Mouse (Mus musculus) myocyte (in vitro differentiated cells): ENCODE data around the gene Sdhb. TPM values are rescaled to one million over a fixed set of nuclear protein-coding genes. Genes with fewer than 3 reads are reported as not detected.
A peak's percentile ranks its signal among the peaks of the same experiment; 100 is the strongest.

Source experiments
- H3K27me3 ChIP-seq: one replicate; pipeline ENCODE4 v1.6.1; 2011; ENCODE audit not compliant: control insufficient read depth, insufficient read depth, insufficient read length
- H3K36me3 ChIP-seq: one replicate; pipeline ENCODE4 v1.6.1; 2011; ENCODE audit not compliant: control insufficient read depth, insufficient read depth
- H3K4me2 ChIP-seq: one replicate; pipeline ENCODE4 v1.6.1; 2011; ENCODE audit warnings: low read depth, control low read depth
- H3K4me3 ChIP-seq: one replicate; pipeline ENCODE4 v1.5.1; 2011; ENCODE audit warnings: mild to moderate bottlenecking, control low read depth, moderate library complexity
- H3K79me2 ChIP-seq: one replicate; pipeline ENCODE4 v1.6.1; 2011; ENCODE audit not compliant: control insufficient read depth, insufficient read depth
- H3ac ChIP-seq: one replicate; pipeline ENCODE4 v1.6.1; 2011; ENCODE audit not compliant: control insufficient read depth, insufficient read length
- CEBPB ChIP-seq: IDR thresholded peaks from 2 replicates; pipeline ENCODE4 v1.6.1; 2011; ENCODE audit warnings: mild to moderate bottlenecking, moderate library complexity; ENCODE audit not compliant: poor library complexity, insufficient read depth, severe bottlenecking
- E2F4 ChIP-seq: IDR thresholded peaks from one replicate; pipeline ENCODE4 v1.6.1; 2011; ENCODE audit warnings: mild to moderate bottlenecking, control low read depth, moderate library complexity; ENCODE audit not compliant: insufficient read depth
- MAX ChIP-seq: IDR thresholded peaks from one replicate; pipeline ENCODE4 v1.6.1; 2011; ENCODE audit warnings: low read depth, mild to moderate bottlenecking, control low read depth
- MYOD1 ChIP-seq, 3 experiments: IDR thresholded peaks; one replicate each; pipeline ENCODE4 v1.6.1; 2011; ENCODE audit warnings: control low read depth in 2 of 3, low read depth in 2 of 3, mild to moderate bottlenecking in 2 of 3, moderate library complexity in 1 of 3; ENCODE audit not compliant: insufficient read length in 2 of 3, control insufficient read depth in 1 of 3
- MYOG ChIP-seq, 3 experiments: IDR thresholded peaks; one replicate each; pipeline ENCODE4 v1.6.1; 2011; ENCODE audit warnings: control low read depth in 2 of 3, low read depth in 2 of 3, mild to moderate bottlenecking in 2 of 3; ENCODE audit not compliant: insufficient read length in 2 of 3, control insufficient read depth in 1 of 3, insufficient read depth in 1 of 3
- POLR2A ChIP-seq: IDR thresholded peaks from one replicate; pipeline ENCODE4 v1.6.1; 2011; ENCODE audit warnings: low read depth, mild to moderate bottlenecking, control low read depth, moderate library complexity; ENCODE audit not compliant: insufficient read length
- POLR2AphosphoS2 ChIP-seq: IDR thresholded peaks from one replicate; pipeline ENCODE4 v1.6.1; 2011; ENCODE audit warnings: low read depth, control low read depth; ENCODE audit not compliant: insufficient read length
- REST ChIP-seq: IDR thresholded peaks from one replicate; pipeline ENCODE4 v1.6.1; 2011; ENCODE audit warnings: mild to moderate bottlenecking, control low read depth, moderate library complexity; ENCODE audit not compliant: insufficient read depth, insufficient read length
- SRF ChIP-seq: IDR thresholded peaks from one replicate; pipeline ENCODE4 v1.6.1; 2011; ENCODE audit warnings: low read depth; ENCODE audit not compliant: control insufficient read depth, insufficient read length
- TCF12 ChIP-seq: IDR thresholded peaks from one replicate; pipeline ENCODE4 v1.6.1; 2011; ENCODE audit warnings: mild to moderate bottlenecking, control low read depth; ENCODE audit not compliant: poor library complexity, insufficient read depth, severe bottlenecking
- TCF3 ChIP-seq: IDR thresholded peaks from one replicate; pipeline ENCODE4 v1.6.1; 2011; ENCODE audit warnings: low read depth, control low read depth; ENCODE audit not compliant: insufficient read length
- USF1 ChIP-seq: IDR thresholded peaks from one replicate; pipeline ENCODE4 v1.6.1; 2011; ENCODE audit warnings: low read depth, mild to moderate bottlenecking, control low read depth, moderate library complexity
- polyA plus RNA-seq: library from polyadenylated mRNA; unstranded; fragments of >200 nt; fragmentation: generic; extraction: Trizol; gene quantifications from one replicate; pipeline ENCODE4 v1.2.1, GENCODE M21; 2012; ENCODE audit warnings: missing spikeins

Sdhb gene
- polyA plus RNA-seq: 421 TPM

DNA sequence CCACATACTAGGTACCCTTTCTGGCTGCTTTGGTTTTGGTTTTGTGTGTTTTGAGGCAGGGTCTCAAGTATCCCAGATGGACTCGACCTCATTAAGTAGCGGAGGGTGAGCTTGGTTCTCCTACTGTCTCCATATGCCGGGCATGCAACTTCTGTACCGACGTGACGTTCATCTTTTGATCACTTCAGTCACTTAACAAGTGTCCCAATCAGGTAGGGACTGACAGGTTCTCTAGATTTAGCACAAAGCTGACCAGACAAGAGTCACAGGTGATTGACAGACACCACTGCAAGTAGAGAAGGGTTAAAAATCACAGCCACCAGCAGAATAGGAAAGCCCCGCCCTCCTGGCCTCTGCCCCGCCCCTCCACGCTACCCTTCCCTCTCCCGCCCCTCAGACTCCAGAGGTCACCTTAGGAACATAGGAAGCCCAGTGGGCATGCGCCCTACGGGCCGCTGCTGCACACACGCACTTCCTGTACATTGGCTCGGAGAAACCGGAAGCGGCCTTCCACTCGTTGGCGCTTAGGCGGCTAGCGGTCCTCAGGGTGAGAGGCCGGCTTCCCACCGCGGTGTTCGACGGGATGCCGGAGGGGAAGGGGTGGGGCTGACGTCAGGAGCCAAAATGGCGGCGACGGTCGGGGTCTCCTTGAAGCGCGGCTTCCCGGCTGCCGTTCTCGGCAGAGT, at the start of gene Sdhb:
Gene Sdhb, plus strand, starts transcription at position 423 of the 686 bp plus-strand sequence.
- Histone ChIP-seq H3K4me3 (peak within 1 kb of the TSS; percentile 87), H3K36me3 (peaks cover 3% of the 10 kb centered on the region), H3ac (peak within 1 kb of the TSS; percentile 83), H3K27me3 (no peaks in the 10 kb centered on the region), H3K79me2 (peaks cover 41% of the 10 kb centered on the region), H3K4me2 (peak within 1 kb of the TSS; percentile 97)
- TF ChIP-seq POLR2A: peak; percentile 85
- TF ChIP-seq TCF12: no peak
- peak; percentile 66 for TF ChIP-seq POLR2AphosphoS2

DNA sequence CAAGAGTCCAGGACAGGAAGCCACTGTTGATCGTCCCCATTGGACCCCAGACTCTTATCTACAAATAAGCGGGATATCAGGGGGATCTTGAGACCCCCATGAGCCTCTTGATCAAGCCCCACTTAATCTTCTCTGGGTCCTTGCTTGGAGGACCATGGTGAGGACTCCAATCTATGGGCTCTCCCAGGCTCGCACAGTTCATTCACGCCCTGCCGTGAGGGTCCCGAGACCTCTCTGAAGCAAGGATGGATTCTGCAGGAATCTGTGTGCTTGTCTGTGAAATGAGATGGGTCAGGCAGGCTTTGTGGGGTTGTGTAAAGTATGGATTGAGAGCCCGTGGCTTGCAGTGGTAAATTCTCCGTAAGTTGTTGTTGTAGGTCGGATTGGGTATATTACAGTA, 49.6 kb upstream of the Sdhb start:
- H3K36me3 ChIP-seq: no peaks in the 10 kb centered on the region
- H3K4me2 ChIP-seq: no peak overlapping the region
- H3ac ChIP-seq: no peak overlapping the region
- H3K4me3 ChIP-seq: no peak overlapping the region
- no peaks in the 10 kb centered on the region for H3K79me2 ChIP-seq
- no peak for TF ChIP-seq MYOG (IDR thresholded peaks at IDR 0.05; ENCODE audit: control insufficient read depth in 1 of 3, insufficient read depth in 1 of 3, insufficient read length in 2 of 3, low read depth in 2 of 3)
- H3K27me3 ChIP-seq: peaks cover 16% of the 10 kb centered on the region

DNA sequence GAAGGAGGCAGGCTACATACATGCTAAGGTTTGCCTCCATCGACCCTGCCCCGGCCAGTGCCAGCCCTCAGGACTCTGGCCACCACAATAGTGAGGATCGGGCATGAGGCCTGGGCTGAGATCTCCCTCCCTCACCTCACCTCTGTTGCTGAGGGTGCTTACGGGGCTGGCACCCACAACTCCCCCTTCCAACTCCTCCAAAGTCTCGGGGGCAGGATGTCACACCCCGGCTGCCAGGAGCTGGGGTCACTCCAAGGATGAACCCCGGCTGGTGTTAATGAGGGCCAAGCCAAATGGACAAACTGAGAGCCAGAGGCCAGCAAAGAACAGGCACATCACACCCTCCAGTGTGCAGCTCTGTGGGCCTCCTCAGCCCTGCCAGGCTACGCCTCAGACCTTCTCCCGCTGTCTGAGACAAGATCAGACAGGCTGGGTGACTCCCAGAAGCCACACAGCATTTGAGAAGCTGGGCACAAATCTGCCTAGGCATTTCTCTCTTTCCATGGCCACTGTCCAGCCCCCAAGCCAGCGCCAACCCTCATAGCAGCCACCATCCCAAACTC, 48.7 kb upstream of the Sdhb start:
- Histone ChIP-seq H3K4me2 (no peak overlapping the region), H3K4me3 (no peak overlapping the region), H3K36me3 (no peaks in the 10 kb centered on the region), H3K27me3 (peaks cover 18% of the 10 kb centered on the region), H3ac (no peak overlapping the region), H3K79me2 (no peaks in the 10 kb centered on the region)
- no peak for TF ChIP-seq TCF12
- TF ChIP-seq POLR2A: no peak
- no peak for TF ChIP-seq MAX
- no peak for TF ChIP-seq USF1
- TF ChIP-seq REST: no peak
- TF ChIP-seq MYOG (IDR thresholded peaks at IDR 0.05; ENCODE audit: control insufficient read depth in 1 of 3, insufficient read depth in 1 of 3, insufficient read length in 2 of 3, low read depth in 2 of 3): no peak

DNA sequence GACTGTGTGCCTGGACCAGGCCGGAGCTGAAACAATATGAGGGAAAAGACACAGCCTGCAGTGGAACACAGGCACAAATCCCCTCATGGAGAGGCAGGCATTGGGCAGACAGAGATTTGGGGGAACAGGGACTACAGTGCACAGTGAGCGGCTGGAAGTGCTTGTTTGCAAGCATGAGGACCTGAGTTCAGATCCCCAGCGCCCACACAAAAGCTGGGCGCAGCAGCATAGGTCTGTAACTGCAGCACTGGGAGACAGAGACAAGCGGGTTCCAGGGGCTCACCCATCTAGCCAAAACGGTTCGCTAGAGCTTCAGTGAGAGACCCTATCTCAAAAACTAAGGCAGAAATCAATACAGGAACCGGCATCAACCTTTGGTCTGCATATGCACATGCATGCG, 47.4 kb upstream of the Sdhb start:
- Histone ChIP-seq H3K27me3 (peaks cover 23% of the 10 kb centered on the region), H3K36me3 (no peaks in the 10 kb centered on the region), H3ac (no peak overlapping the region), H3K4me3 (no peak overlapping the region), H3K79me2 (no peaks in the 10 kb centered on the region), H3K4me2 (no peak overlapping the region)
- TF ChIP-seq MYOG (IDR thresholded peaks at IDR 0.05; ENCODE audit: control insufficient read depth in 1 of 3, insufficient read depth in 1 of 3, insufficient read length in 2 of 3, low read depth in 2 of 3): no peak
- no peak for TF ChIP-seq POLR2AphosphoS2
- no peak for TF ChIP-seq TCF3
- no peak for TF ChIP-seq MAX
- TF ChIP-seq REST: no peak
- TF ChIP-seq E2F4: no peak
- no peak for TF ChIP-seq TCF12
- no peak for TF ChIP-seq POLR2A
- TF ChIP-seq USF1: no peak
- TF ChIP-seq MYOD1 (IDR thresholded peaks at IDR 0.05; ENCODE audit: control insufficient read depth in 1 of 3, insufficient read length in 2 of 3, low read depth in 2 of 3): no peak

DNA sequence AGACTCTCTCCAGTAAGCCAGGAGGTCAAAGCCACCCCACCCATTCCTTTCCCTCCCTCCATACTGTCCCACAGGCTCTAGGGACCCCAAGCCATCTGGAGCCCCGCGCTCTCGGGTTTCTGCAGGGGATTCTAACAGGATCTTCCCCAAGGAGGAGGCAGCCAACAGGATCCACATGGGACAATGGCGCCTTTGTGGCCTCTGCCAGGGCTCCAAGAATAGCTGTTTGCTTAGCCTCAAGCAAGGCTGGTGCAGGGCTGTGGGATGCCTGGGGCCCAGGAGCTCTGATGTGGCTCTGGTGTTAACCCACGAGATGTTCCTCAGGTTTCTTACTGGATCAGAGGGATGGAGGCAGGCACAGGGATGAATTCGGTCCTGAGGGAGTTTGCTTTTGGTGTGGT, 46.3 kb upstream of the Sdhb start:
- Histone ChIP-seq H3K27me3 (peaks cover 26% of the 10 kb centered on the region), H3K4me3 (no peak overlapping the region), H3K79me2 (no peaks in the 10 kb centered on the region), H3ac (no peak overlapping the region), H3K36me3 (no peaks in the 10 kb centered on the region), H3K4me2 (no peak overlapping the region)
- TF ChIP-seq MYOG (IDR thresholded peaks at IDR 0.05; ENCODE audit: control insufficient read depth in 1 of 3, insufficient read depth in 1 of 3, insufficient read length in 2 of 3, low read depth in 2 of 3) (no peak), POLR2AphosphoS2 (no peak), MAX (no peak), REST (no peak), SRF (no peak), USF1 (no peak), TCF12 (no peak), MYOD1 (IDR thresholded peaks at IDR 0.05; ENCODE audit: control insufficient read depth in 1 of 3, insufficient read length in 2 of 3, low read depth in 2 of 3) (no peak), E2F4 (no peak), POLR2A (no peak), CEBPB (no peak), TCF3 (no peak)
